Mouse (Mus musculus) stomach, embryonic 14.5 days (tissue): ENCODE data around the gene Dock7. TPM values are rescaled to one million over a fixed set of nuclear protein-coding genes. Genes with fewer than 3 reads are reported as not detected.

ENCODE experiments used
- ATAC-seq: fragments of 200-750 bp; cut with Nextera tagmentation; 2 replicates; pipeline ENCODE4 v1.8.0; 2017; ENCODE audit warnings: low read depth, moderate TSS enrichment; ENCODE audit not compliant: insufficient number of reproducible peaks, insufficient read depth, low FRiP score
- H3K27ac ChIP-seq: fragments of 300-500 bp; sonication (generic); 2 replicates; pipeline ENCODE4 v1.5.1; 2014; ENCODE audit warnings: mild to moderate bottlenecking, low read length, moderate library complexity, mixed read lengths
- H3K27me3 ChIP-seq: fragments of 300-500 bp; sonication (generic); 2 replicates; pipeline ENCODE4 v1.6.1; 2014; ENCODE audit warnings: low read length, control low read depth, mixed read lengths; ENCODE audit not compliant: control insufficient read depth, insufficient read depth
- H3K36me3 ChIP-seq: fragments of 300-500 bp; sonication (generic); 2 replicates; pipeline ENCODE4 v1.6.1; 2014; ENCODE audit warnings: mild to moderate bottlenecking, control low read depth, low read length, moderate library complexity, mixed read lengths; ENCODE audit not compliant: control insufficient read depth, insufficient read depth
- H3K4me1 ChIP-seq: fragments of 300-500 bp; sonication (generic); 2 replicates; pipeline ENCODE4 v1.6.1; 2014; ENCODE audit warnings: low read length, control low read depth, mixed read lengths; ENCODE audit not compliant: control insufficient read depth, insufficient read depth
- H3K4me2 ChIP-seq: fragments of 300-500 bp; sonication (generic); replicated peaks from 2 replicates; pipeline ENCODE4 v1.6.1; 2014; ENCODE audit warnings: low read depth, low read length, control low read depth
- H3K4me3 ChIP-seq: fragments of 300-500 bp; sonication (generic); 2 replicates; pipeline ENCODE4 v1.5.1; 2014; ENCODE audit warnings: low read depth, low read length, control low read depth
- H3K9ac ChIP-seq: fragments of 300-500 bp; sonication (generic); replicated peaks from 2 replicates; pipeline ENCODE4 v1.6.1; 2014; ENCODE audit warnings: low read depth, mild to moderate bottlenecking, control low read depth, low read length, moderate library complexity, mixed read lengths
- H3K9me3 ChIP-seq: fragments of 300-500 bp; sonication (generic); 2 replicates; pipeline ENCODE4 v1.6.1; 2016; ENCODE audit warnings: low read depth, low read length, control low read depth; ENCODE audit not compliant: control insufficient read depth
- WGBS: fragments of 180-500 bp; shearing (Covaris S2); extraction: QIAGEN DNeasy Blood & Tissue Kit; methylation state at CpG from one replicate; pipeline ENCODE4 v1.1.7; 2014; 5-methylcytosine and 5-hydroxymethylcytosine counted together
- polyA plus RNA-seq: library from polyadenylated mRNA; unstranded; fragments of >200 nt; fragmentation: Nextera tagmentation; extraction: Ambion mirVana; gene quantifications from 2 replicates; pipeline ENCODE4 v1.2.1, GENCODE M21; 2014

The Dock7 gene
- polyA plus RNA-seq, 1 experiment from 2014 or later, result 75.7 TPM

DNA sequence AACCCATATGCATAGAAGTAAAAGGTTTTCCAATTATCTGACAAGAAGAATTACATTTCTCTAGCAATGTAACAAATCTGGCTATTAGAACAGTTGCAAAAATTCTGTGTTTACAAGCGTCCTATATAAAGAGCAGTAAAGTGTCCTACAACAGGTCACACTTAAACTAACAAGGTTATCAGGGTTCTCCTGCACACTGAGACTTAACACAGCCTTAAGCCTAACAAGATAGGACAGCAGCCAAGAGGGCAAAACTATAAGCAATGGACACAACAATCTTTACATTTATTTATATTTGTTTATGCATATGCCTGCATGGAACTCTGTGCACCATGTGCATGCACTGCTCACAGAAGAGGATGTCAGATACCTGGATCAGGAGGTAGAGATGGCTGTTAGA, 39.5 kb downstream of the Dock7 start:
- Histone ChIP-seq H3K9ac (no peak overlapping the region), H3K4me3 (no peak overlapping the region), H3K27ac (no peak overlapping the region), H3K4me1 (no peaks in the 10 kb centered on the region), H3K9me3 (no peaks in the 10 kb centered on the region), H3K36me3 (peaks cover 20% of the 10 kb centered on the region), H3K4me2 (no peak overlapping the region), H3K27me3 (no peaks in the 10 kb centered on the region)
- 81% methylated on average over 1 of the region's 1 CpGs for WGBS
- no peak for ATAC-seq

DNA sequence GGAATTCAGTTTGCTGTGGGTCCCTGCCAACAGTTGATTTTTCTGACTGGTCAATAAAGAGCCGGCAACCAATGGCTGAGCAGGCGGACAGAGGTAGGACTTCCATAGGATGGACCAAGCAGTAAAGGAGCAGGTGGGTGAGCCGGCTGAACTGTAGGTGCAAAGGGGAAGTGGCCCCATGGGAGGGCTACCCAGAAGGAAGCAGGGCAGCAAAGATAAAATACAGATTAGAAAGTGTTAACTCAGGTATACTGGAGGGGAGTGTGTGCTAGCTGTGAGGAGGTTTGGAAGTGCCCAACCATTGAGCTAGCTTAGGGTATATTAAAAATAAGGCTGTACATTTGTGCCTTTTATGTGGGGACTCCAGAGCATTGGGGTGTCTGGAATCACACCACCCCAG, 42.7 kb downstream of the Dock7 start:
- no peak overlapping the region for H3K4me2 ChIP-seq
- no peaks in the 10 kb centered on the region for H3K27me3 ChIP-seq
- H3K36me3 ChIP-seq, result peaks cover 25% of the 10 kb centered on the region
- H3K9me3 ChIP-seq, result no peaks in the 10 kb centered on the region
- H3K27ac ChIP-seq, result no peak overlapping the region
- H3K4me3 ChIP-seq, result no peak overlapping the region
- H3K4me1 ChIP-seq, result no peaks in the 10 kb centered on the region
- ATAC-seq, result no peak
- WGBS, result 88% methylated on average over 3 of the region's 3 CpGs
- H3K9ac ChIP-seq, result no peak overlapping the region

DNA sequence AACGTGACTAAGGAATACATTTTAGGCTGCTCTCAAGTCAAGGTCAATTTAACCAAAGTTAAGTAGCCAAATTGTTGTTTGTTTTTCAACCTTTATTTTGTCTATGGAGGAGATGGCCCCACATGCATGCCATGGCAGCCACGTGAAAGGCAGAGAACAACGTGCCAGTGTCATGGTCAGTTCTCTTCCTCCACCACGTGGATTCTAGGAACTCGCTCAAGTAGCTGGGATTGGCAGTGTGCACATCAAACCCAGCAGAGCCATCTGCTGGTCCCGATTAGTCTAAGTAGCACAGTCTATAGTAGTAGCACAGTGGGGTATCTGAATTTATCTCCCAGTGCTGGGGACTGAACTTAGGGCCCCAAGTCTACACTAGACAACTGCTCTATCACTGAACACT, 51.9 kb downstream of the Dock7 start:
- H3K36me3 ChIP-seq, result peaks cover 25% of the 10 kb centered on the region

DNA sequence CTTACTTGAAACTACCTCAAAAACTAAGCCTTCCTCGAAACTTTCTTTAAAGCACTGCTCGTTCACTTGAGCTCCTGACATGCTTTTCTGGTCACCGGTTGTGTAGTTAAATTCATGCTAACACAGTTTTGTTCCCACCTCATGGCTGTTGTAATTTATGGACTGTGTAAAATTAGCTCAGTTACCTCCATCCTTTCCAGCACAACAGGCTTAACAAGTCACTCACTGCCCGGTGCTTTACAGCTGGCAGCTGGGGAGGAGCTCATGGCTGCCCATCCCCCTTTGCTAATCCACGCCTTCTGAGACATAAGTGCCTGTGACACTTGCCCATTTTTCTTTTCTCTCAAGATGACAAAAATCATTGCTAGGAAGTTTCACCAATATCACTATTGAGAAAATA, 56.2 kb downstream of the Dock7 start:
- Histone ChIP-seq H3K36me3 (peaks cover 20% of the 10 kb centered on the region), H3K27me3 (no peaks in the 10 kb centered on the region), H3K9ac (no peak overlapping the region), H3K4me3 (no peak overlapping the region), H3K9me3 (no peaks in the 10 kb centered on the region), H3K4me2 (no peak overlapping the region), H3K27ac (no peak overlapping the region), H3K4me1 (no peaks in the 10 kb centered on the region)
- WGBS, result 45% methylated on average over 5 of the region's 5 CpGs
- ATAC-seq, result no peak

More for the DNA sequence above, 51.9 kb downstream of the Dock7 start:
- 81% methylated on average over 6 of the region's 6 CpGs for WGBS
- H3K9ac ChIP-seq, result no peak overlapping the region
- no peaks in the 10 kb centered on the region for H3K4me1 ChIP-seq
- H3K4me3 ChIP-seq, result no peak overlapping the region
- no peak overlapping the region for H3K27ac ChIP-seq
- no peak for ATAC-seq
- H3K9me3 ChIP-seq, result no peaks in the 10 kb centered on the region
- no peaks in the 10 kb centered on the region for H3K27me3 ChIP-seq
- H3K4me2 ChIP-seq, result no peak overlapping the region

DNA sequence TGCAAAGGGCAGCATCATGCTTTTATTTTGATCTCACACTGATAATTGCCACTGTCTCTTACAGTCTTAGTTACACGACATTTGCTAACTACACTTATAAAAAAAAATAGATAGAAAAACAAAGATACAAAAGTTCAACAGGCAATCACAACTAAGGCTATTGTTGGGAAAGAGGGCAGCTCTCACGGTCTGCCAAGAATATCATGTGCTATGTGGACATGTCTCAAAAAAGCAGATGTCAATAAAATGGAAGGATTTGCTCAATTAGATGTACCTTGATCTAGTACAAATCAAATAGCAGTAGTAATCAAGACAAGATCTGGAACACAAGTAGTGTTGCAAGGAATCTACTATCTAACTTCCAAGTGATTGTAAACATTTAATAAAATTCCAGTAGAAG, 72.1 kb downstream of the Dock7 start:
- no peaks in the 10 kb centered on the region for H3K27me3 ChIP-seq
- WGBS, result 87% methylated on average over 2 of the region's 2 CpGs
- no peak overlapping the region for H3K27ac ChIP-seq
- peaks cover 24% of the 10 kb centered on the region for H3K36me3 ChIP-seq
- no peak overlapping the region for H3K4me3 ChIP-seq
- H3K4me1 ChIP-seq, result no peaks in the 10 kb centered on the region
- no peaks in the 10 kb centered on the region for H3K9me3 ChIP-seq
- H3K4me2 ChIP-seq, result no peak overlapping the region
- ATAC-seq, result no peak
- H3K9ac ChIP-seq, result no peak overlapping the region

DNA sequence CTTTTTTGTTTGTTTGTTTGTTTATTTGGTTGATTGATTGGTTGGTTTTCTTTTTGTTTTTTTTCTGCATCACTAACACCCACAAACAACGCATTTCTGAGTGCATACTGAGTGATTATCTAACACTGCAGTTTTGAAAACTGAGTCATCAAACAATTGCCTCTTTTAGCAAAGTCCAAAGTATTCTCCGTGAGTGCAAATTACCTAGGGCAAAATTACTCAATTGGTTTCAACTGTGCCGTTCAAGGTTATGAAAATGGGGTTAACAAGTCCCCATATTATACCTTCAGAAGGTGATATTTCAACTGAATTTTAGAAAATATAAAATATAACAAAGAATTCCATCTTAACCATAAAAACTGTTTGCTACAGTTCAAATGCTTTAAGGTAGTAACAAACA, 74.2 kb downstream of the Dock7 start:
- 87% methylated on average over 3 of the region's 3 CpGs for WGBS
- no peak for ATAC-seq
- Histone ChIP-seq H3K9me3 (no peaks in the 10 kb centered on the region), H3K4me2 (no peak overlapping the region), H3K4me1 (no peaks in the 10 kb centered on the region), H3K36me3 (peaks cover 33% of the 10 kb centered on the region), H3K27me3 (no peaks in the 10 kb centered on the region), H3K27ac (no peak overlapping the region), H3K9ac (no peak overlapping the region), H3K4me3 (no peak overlapping the region)

DNA sequence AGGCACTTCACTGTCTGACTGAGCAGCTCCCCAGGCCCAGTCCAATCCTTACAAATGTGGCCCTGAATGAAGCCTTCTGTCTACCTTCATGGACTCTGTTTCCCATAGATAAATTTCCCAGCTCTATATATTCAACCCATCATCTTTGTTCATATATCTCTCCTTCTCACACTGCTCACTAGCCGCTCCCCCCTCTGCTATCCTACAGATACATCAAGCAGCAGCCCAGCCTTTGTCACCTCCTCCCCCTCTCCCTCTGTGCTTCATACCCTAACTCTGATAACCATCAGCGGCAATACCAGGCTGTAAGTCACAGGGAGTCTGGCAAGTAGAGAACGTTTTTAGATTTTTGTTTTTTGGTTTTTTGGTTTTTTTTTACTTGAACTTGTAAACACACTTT, 75.9 kb downstream of the Dock7 start:
- 78% methylated on average over 3 of the region's 3 CpGs for WGBS
- Histone ChIP-seq H3K4me3 (no peak overlapping the region), H3K9me3 (no peaks in the 10 kb centered on the region), H3K4me2 (no peak overlapping the region), H3K27me3 (no peaks in the 10 kb centered on the region), H3K9ac (no peak overlapping the region), H3K36me3 (peaks cover 27% of the 10 kb centered on the region), H3K4me1 (no peaks in the 10 kb centered on the region), H3K27ac (no peak overlapping the region)
- ATAC-seq, result no peak

DNA sequence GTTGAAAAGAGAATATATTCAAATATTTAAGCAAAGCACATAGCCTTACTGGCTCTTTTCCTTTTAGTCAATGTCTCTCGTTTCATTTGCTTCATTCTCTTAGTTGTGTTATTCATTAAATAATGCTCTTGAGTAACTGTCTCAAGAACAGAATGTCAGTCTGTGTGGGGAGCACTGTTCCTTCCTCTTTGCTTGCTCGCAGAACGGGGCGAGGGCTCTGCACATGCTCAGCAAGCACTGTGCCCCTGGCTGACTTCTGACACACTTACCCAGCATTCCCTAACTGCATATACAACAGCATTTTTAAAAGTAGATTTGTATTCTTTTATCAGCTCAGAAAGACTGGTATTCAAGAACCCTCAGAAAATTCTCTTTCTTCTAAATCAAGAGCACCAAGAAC, 87.8 kb downstream of the Dock7 start:
- Histone ChIP-seq H3K36me3 (no peaks in the 10 kb centered on the region), H3K9ac (no peak overlapping the region), H3K27ac (no peak overlapping the region), H3K4me3 (no peak overlapping the region), H3K4me1 (no peaks in the 10 kb centered on the region), H3K4me2 (no peak overlapping the region), H3K27me3 (no peaks in the 10 kb centered on the region), H3K9me3 (no peaks in the 10 kb centered on the region)
- 71% methylated on average over 4 of the region's 4 CpGs for WGBS
- no peak for ATAC-seq

DNA sequence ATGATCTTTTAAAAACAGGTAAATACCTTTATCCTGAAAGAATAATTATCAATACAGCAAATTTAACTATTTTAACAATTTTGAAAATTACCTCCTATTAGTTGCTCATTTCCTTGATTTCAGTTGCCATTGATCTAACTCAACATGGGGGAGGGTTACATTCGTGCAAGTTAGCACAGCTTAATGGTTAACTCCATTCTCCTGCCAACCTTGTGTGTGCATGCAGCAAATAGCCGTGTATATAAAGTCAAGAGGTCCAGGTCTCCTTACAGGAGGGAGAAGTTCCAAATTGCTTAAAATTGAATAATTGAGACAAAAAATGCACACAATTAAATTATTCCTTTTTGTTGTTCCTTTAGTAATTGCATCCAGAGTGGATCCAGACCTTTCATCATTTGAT, 90.0 kb downstream of the Dock7 start, which contains the start of gene Angptl3:
Angptl3 (plus strand) TSS at position 269 of the 400 bp plus-strand sequence.
- Histone ChIP-seq H3K27me3 (no peaks in the 10 kb centered on the region), H3K4me2 (no peak within 1 kb of the TSS), H3K4me3 (no peak within 1 kb of the TSS), H3K9ac (no peak within 1 kb of the TSS), H3K4me1 (no peaks in the 10 kb centered on the region), H3K9me3 (no peaks in the 10 kb centered on the region), H3K36me3 (no peaks in the 10 kb centered on the region; the same call in none of the 2 replicates), H3K27ac (no peak within 1 kb of the TSS)
- ATAC-seq, result no peak
- WGBS, result 60% methylated on average over 2 of the region's 2 CpGs
